Mouse (Mus musculus): ENCODE measurements around the gene Myt1l. TPM values are rescaled to one million over a fixed set of nuclear protein-coding genes. Genes with fewer than 3 reads are reported as not detected.

The Myt1l gene
- polyA plus RNA-seq, 1 experiment, result not detected

- 35% methylated on average over 3 of the region's 3 CpGs for WGBS
- H3K27me3 ChIP-seq (replicated peaks; ENCODE audit: control insufficient read depth, insufficient read depth, low read length), result no peaks in the 10 kb centered on the region
- H3K36me3 ChIP-seq (ENCODE audit: control insufficient read depth, insufficient read depth, low read length), result no peaks in the 10 kb centered on the region
- no peaks in the 10 kb centered on the region for H3K4me1 ChIP-seq (ENCODE audit: control insufficient read depth, insufficient read depth, low read length)
- no peak for TF ChIP-seq CTCF (conservative IDR thresholded peaks at IDR 0.05; ENCODE audit: insufficient read depth, insufficient read length, low read depth, low read length)
- TF ChIP-seq POLR2A (IDR thresholded peaks at IDR 0.05; ENCODE audit: low read depth, low read length), result no peak
- DNase-seq, result no peak
- H3K27ac ChIP-seq (ENCODE audit: insufficient read depth, low read depth, low read length), result no peak overlapping the region
- H3K4me3 ChIP-seq (ENCODE audit: insufficient read depth, low read depth, low read length), result no peak overlapping the region
These were observed 17.9 kb downstream of the Myt1l start for GRCm38 (mm10) chr12:29546073-29546472.

GRCm38 (mm10) chr12:29547112-29547511 is 18.9 kb downstream of the Myt1l start:
- no peak overlapping the region for H3K4me3 ChIP-seq (ENCODE audit: insufficient read depth, low read depth, low read length)
- TF ChIP-seq POLR2A (IDR thresholded peaks at IDR 0.05; ENCODE audit: low read depth, low read length) (no peak), CTCF (conservative IDR thresholded peaks at IDR 0.05; ENCODE audit: insufficient read depth, insufficient read length, low read depth, low read length) (no peak)
- no peaks in the 10 kb centered on the region for H3K36me3 ChIP-seq (ENCODE audit: control insufficient read depth, insufficient read depth, low read length)
- DNase-seq, result no peak
- no peaks in the 10 kb centered on the region for H3K4me1 ChIP-seq (ENCODE audit: control insufficient read depth, insufficient read depth, low read length)
- 76% methylated on average over 5 of the region's 5 CpGs for WGBS
- H3K27ac ChIP-seq (ENCODE audit: insufficient read depth, low read depth, low read length), result no peak overlapping the region
- no peaks in the 10 kb centered on the region for H3K27me3 ChIP-seq (replicated peaks; ENCODE audit: control insufficient read depth, insufficient read depth, low read length)

- no peak for DNase-seq
- WGBS, result 59% methylated on average over 6 of the region's 6 CpGs
- no peaks in the 10 kb centered on the region for H3K36me3 ChIP-seq (ENCODE audit: control insufficient read depth, insufficient read depth, low read length)
- H3K4me3 ChIP-seq (ENCODE audit: insufficient read depth, low read depth, low read length), result no peak overlapping the region
- H3K27me3 ChIP-seq (replicated peaks; ENCODE audit: control insufficient read depth, insufficient read depth, low read length), result no peaks in the 10 kb centered on the region
- H3K4me1 ChIP-seq (ENCODE audit: control insufficient read depth, insufficient read depth, low read length), result no peaks in the 10 kb centered on the region
- TF ChIP-seq CTCF (conservative IDR thresholded peaks at IDR 0.05; ENCODE audit: insufficient read depth, insufficient read length, low read depth, low read length) (no peak), POLR2A (IDR thresholded peaks at IDR 0.05; ENCODE audit: low read depth, low read length) (no peak)
- H3K27ac ChIP-seq (ENCODE audit: insufficient read depth, low read depth, low read length), result no peak overlapping the region
These were observed 19.6 kb downstream of the Myt1l start for GRCm38 (mm10) chr12:29547755-29548154.

- Histone ChIP-seq H3K27me3 (replicated peaks; ENCODE audit: control insufficient read depth, insufficient read depth, low read length) (no peaks in the 10 kb centered on the region), H3K36me3 (ENCODE audit: control insufficient read depth, insufficient read depth, low read length) (no peaks in the 10 kb centered on the region), H3K4me1 (ENCODE audit: control insufficient read depth, insufficient read depth, low read length) (no peaks in the 10 kb centered on the region), H3K4me3 (ENCODE audit: insufficient read depth, low read depth, low read length) (no peak overlapping the region), H3K27ac (ENCODE audit: insufficient read depth, low read depth, low read length) (no peak overlapping the region)
- TF ChIP-seq CTCF (conservative IDR thresholded peaks at IDR 0.05; ENCODE audit: insufficient read depth, insufficient read length, low read depth, low read length), result no peak
- no peak for TF ChIP-seq POLR2A (IDR thresholded peaks at IDR 0.05; ENCODE audit: low read depth, low read length)
- no peak for DNase-seq
- 64% methylated on average over 7 of the region's 7 CpGs for WGBS
These were observed 25.0 kb downstream of the Myt1l start for GRCm38 (mm10) chr12:29553138-29553537.

GRCm38 (mm10) chr12:29555718-29556117 is 27.5 kb downstream of the Myt1l start:
- Histone ChIP-seq H3K36me3 (ENCODE audit: control insufficient read depth, insufficient read depth, low read length) (no peaks in the 10 kb centered on the region), H3K4me1 (ENCODE audit: control insufficient read depth, insufficient read depth, low read length) (no peaks in the 10 kb centered on the region), H3K27me3 (replicated peaks; ENCODE audit: control insufficient read depth, insufficient read depth, low read length) (no peaks in the 10 kb centered on the region), H3K4me3 (ENCODE audit: insufficient read depth, low read depth, low read length) (no peak overlapping the region), H3K27ac (ENCODE audit: insufficient read depth, low read depth, low read length) (no peak overlapping the region)
- no peak for DNase-seq
- 65% methylated on average over 4 of the region's 4 CpGs for WGBS
- TF ChIP-seq CTCF (conservative IDR thresholded peaks at IDR 0.05; ENCODE audit: insufficient read depth, insufficient read length, low read depth, low read length), result no peak
- TF ChIP-seq POLR2A (IDR thresholded peaks at IDR 0.05; ENCODE audit: low read depth, low read length), result no peak

- H3K4me3 ChIP-seq (ENCODE audit: insufficient read depth, low read depth, low read length), result no peak overlapping the region
- WGBS, result 52% methylated on average over 3 of the region's 3 CpGs
- no peak for DNase-seq
- H3K4me1 ChIP-seq (ENCODE audit: control insufficient read depth, insufficient read depth, low read length), result no peaks in the 10 kb centered on the region
- no peak overlapping the region for H3K27ac ChIP-seq (ENCODE audit: insufficient read depth, low read depth, low read length)
- no peaks in the 10 kb centered on the region for H3K27me3 ChIP-seq (replicated peaks; ENCODE audit: control insufficient read depth, insufficient read depth, low read length)
- H3K36me3 ChIP-seq (ENCODE audit: control insufficient read depth, insufficient read depth, low read length), result no peaks in the 10 kb centered on the region
- TF ChIP-seq POLR2A (IDR thresholded peaks at IDR 0.05; ENCODE audit: low read depth, low read length) (no peak), CTCF (conservative IDR thresholded peaks at IDR 0.05; ENCODE audit: insufficient read depth, insufficient read length, low read depth, low read length) (no peak)
These were observed 28.2 kb downstream of the Myt1l start for GRCm38 (mm10) chr12:29556408-29556807.

GRCm38 (mm10) chr12:29556901-29557300 is 28.7 kb downstream of the Myt1l start:
- H3K27ac ChIP-seq (ENCODE audit: insufficient read depth, low read depth, low read length), result no peak overlapping the region
- no peak for TF ChIP-seq CTCF (conservative IDR thresholded peaks at IDR 0.05; ENCODE audit: insufficient read depth, insufficient read length, low read depth, low read length)
- TF ChIP-seq POLR2A (IDR thresholded peaks at IDR 0.05; ENCODE audit: low read depth, low read length), result no peak

GRCm38 (mm10) chr12:29559769-29560168 is 31.6 kb downstream of the Myt1l start:
- WGBS, result 74% methylated on average over 5 of the region's 5 CpGs
- H3K36me3 ChIP-seq (ENCODE audit: control insufficient read depth, insufficient read depth, low read length), result no peaks in the 10 kb centered on the region
- no peak for TF ChIP-seq POLR2A (IDR thresholded peaks at IDR 0.05; ENCODE audit: low read depth, low read length)
- no peak for TF ChIP-seq CTCF (conservative IDR thresholded peaks at IDR 0.05; ENCODE audit: insufficient read depth, insufficient read length, low read depth, low read length)
- H3K27me3 ChIP-seq (replicated peaks; ENCODE audit: control insufficient read depth, insufficient read depth, low read length), result no peaks in the 10 kb centered on the region
- no peak for DNase-seq
- no peaks in the 10 kb centered on the region for H3K4me1 ChIP-seq (ENCODE audit: control insufficient read depth, insufficient read depth, low read length)
- H3K4me3 ChIP-seq (ENCODE audit: insufficient read depth, low read depth, low read length), result no peak overlapping the region
- no peak overlapping the region for H3K27ac ChIP-seq (ENCODE audit: insufficient read depth, low read depth, low read length)

More at GRCm38 (mm10) chr12:29556901-29557300, 28.7 kb downstream of the Myt1l start:
- no peaks in the 10 kb centered on the region for H3K36me3 ChIP-seq (ENCODE audit: control insufficient read depth, insufficient read depth, low read length)
- H3K27me3 ChIP-seq (replicated peaks; ENCODE audit: control insufficient read depth, insufficient read depth, low read length), result no peaks in the 10 kb centered on the region
- 54% methylated on average over 6 of the region's 6 CpGs for WGBS
- no peaks in the 10 kb centered on the region for H3K4me1 ChIP-seq (ENCODE audit: control insufficient read depth, insufficient read depth, low read length)
- DNase-seq, result no peak
- H3K4me3 ChIP-seq (ENCODE audit: insufficient read depth, low read depth, low read length), result no peak overlapping the region

Measured in kidney, adult 2 months (tissue).